Mouse (Mus musculus) midbrain, embryonic 10.5 days (tissue): ENCODE data around the gene Slc22a23. TPM values are rescaled to one million over a fixed set of nuclear protein-coding genes. Genes with fewer than 3 reads are reported as not detected.
"Not testable (repeated sequence)": the region's sequence is repeated elsewhere in the genome, so short reads cannot be mapped to it uniquely, and the experiment has no call there.

ENCODE experiments used
- DNase-seq: peaks from one replicate; pipeline ENCODE4 v3.0.0-alpha.2; 2017; ENCODE audit warnings: low spot score
- H3K27ac ChIP-seq: fragments of 300-500 bp; sonication (generic); replicated peaks from 2 replicates; pipeline ENCODE4 v1.5.1; 2016; ENCODE audit warnings: mild to moderate bottlenecking
- H3K27me3 ChIP-seq: fragments of 300-500 bp; sonication (generic); 2 replicates; pipeline ENCODE4 v1.6.1; 2016; ENCODE audit warnings: low read depth, mild to moderate bottlenecking; ENCODE audit not compliant: poor library complexity, severe bottlenecking
- H3K36me3 ChIP-seq: fragments of 300-500 bp; sonication (generic); 2 replicates; pipeline ENCODE4 v1.6.1; 2016; ENCODE audit warnings: mild to moderate bottlenecking, moderate library complexity
- H3K4me1 ChIP-seq: fragments of 300-500 bp; sonication (generic); 2 replicates; pipeline ENCODE4 v1.6.1; 2016
- H3K4me3 ChIP-seq: fragments of 300-500 bp; sonication (generic); 2 replicates; pipeline ENCODE4 v1.5.1; 2016; ENCODE audit warnings: mild to moderate bottlenecking, moderate library complexity
- H3K9me3 ChIP-seq: fragments of 300-500 bp; sonication (generic); replicated peaks from 2 replicates; pipeline ENCODE4 v1.6.1; 2016; ENCODE audit warnings: mild to moderate bottlenecking
- whole genome bisulfite sequencing: fragments of 180-500 bp; shearing (Covaris S2); methylation state at CpG from one replicate; pipeline ENCODE4 v1.1.7; 2016; 5-methylcytosine and 5-hydroxymethylcytosine counted together
- polyA plus RNA-seq: library from polyadenylated mRNA; unstranded; fragments of >200 nt; fragmentation: Nextera tagmentation; extraction: Ambion mirVana; gene quantifications from 2 replicates; pipeline ENCODE4 v1.2.1, GENCODE M21; 2016

Gene Slc22a23
- polyA plus RNA-seq = 7.9 and 9.3 TPM in 2 replicates

GRCm38 (mm10) chr13:34345128-34346085 lies at the start of gene Slc22a23:
Slc22a23 (minus strand) TSS chr13:34345182.
- DNase-seq = peak; percentile 82
- Histone ChIP-seq H3K27me3 (peaks cover 21% of the 10 kb centered on the region), H3K4me3 (peak within 1 kb of the TSS; percentile 94), H3K36me3 (peaks cover 6% of the 10 kb centered on the region; the same call in 1 of the 2 replicates), H3K4me1 (peaks cover 62% of the 10 kb centered on the region), H3K9me3 (no peaks in the 10 kb centered on the region), H3K27ac (peak within 1 kb of the TSS; percentile 96)
- WGBS = 3% methylated on average over 57 of the region's 69 CpGs

- H3K36me3 ChIP-seq, H3K27ac ChIP-seq, H3K9me3 ChIP-seq, DNase-seq, H3K27me3 ChIP-seq, H3K4me3 ChIP-seq, H3K4me1 ChIP-seq: not testable (repeated sequence)
- WGBS = 88% methylated on average over 14 of the region's 16 CpGs
These were observed 49.3 kb upstream of the Slc22a23 start for GRCm38 (mm10) chr13:34394305-34394704.

DNA sequence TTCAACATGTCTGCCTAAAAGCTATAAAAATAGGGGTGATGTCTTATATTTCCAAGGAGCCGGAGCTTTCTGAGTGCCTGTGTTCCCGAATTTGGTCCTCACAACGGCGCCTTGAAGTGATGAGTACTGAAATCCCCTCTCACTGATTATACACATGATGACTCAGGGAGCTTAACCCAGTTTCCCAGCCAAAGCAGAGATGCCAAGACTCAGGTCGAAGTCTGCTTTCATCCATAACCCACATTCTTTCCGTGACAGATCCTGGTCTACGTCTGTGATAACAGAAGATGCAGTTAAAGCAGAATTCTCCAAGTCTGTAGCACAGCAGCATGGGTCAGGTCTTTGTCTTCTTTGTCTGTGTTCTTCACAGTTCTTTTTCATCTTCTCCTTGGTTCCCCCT lies 47.4 kb upstream of the Slc22a23 start:
- no peaks in the 10 kb centered on the region for H3K9me3 ChIP-seq
- DNase-seq = no peak
- no peaks in the 10 kb centered on the region for H3K27me3 ChIP-seq
- H3K27ac ChIP-seq = no peak overlapping the region
- H3K36me3 ChIP-seq = no peaks in the 10 kb centered on the region
- 93% methylated on average over 7 of the region's 7 CpGs for WGBS
- H3K4me1 ChIP-seq = no peaks in the 10 kb centered on the region
- no peak overlapping the region for H3K4me3 ChIP-seq

DNA sequence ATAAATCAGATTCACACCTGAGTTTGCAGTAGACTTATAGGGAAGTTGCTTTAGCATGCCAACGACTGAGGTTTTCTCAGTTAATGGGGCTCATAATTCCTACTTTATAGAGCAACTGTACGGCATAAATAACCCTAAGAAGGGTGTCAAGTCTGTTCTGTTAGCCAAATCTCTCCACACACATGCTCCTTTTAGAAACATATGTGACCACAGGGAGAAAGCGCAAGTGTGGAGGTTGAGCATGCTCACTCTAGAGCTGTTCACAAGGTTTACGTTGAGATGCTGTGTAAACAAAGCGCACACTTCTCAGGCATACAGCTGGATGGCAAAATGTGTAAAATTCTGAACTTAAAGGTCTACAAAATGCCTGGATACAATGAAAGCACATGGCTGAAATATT lies 43.2 kb upstream of the Slc22a23 start:
- WGBS = 97% methylated on average over 5 of the region's 5 CpGs
- H3K36me3 ChIP-seq = no peaks in the 10 kb centered on the region

DNA sequence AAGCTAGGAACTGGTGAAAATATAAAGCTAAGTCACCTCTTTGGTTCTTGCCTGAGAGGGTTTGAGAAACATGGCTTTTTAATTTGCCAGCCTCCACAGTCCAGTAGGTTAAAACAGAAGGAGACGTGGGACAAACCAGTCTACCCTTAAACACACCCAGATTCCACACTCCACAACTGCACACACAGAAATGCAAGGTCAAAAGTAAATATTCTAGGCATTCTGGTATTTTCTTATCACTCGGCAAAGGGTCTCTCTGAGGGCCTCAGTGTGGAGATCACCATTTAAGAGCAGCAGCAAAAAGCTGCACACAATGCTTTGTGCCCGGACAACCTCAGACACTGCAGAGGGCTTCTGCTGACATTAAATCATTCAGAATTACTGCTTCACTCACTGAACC lies 38.4 kb upstream of the Slc22a23 start:
- Histone ChIP-seq H3K9me3 (no peaks in the 10 kb centered on the region), H3K36me3 (no peaks in the 10 kb centered on the region), H3K4me3 (no peak overlapping the region), H3K27ac (no peak overlapping the region), H3K4me1 (no peaks in the 10 kb centered on the region), H3K27me3 (no peaks in the 10 kb centered on the region)
- DNase-seq = no peak
- 89% methylated on average over 3 of the region's 3 CpGs for WGBS

More for the DNA sequence above, 43.2 kb upstream of the Slc22a23 start:
- no peak for DNase-seq
- Histone ChIP-seq H3K9me3 (no peaks in the 10 kb centered on the region), H3K27me3 (no peaks in the 10 kb centered on the region), H3K4me1 (no peaks in the 10 kb centered on the region), H3K27ac (no peak overlapping the region), H3K4me3 (no peak overlapping the region)

GRCm38 (mm10) chr13:34378926-34379325 lies 33.9 kb upstream of the Slc22a23 start:
- 89% methylated on average over 3 of the region's 3 CpGs for WGBS
- Histone ChIP-seq H3K9me3 (no peaks in the 10 kb centered on the region), H3K27me3 (no peaks in the 10 kb centered on the region), H3K4me1 (no peaks in the 10 kb centered on the region; the same call in 1 of the 2 replicates), H3K4me3 (no peak overlapping the region), H3K36me3 (no peaks in the 10 kb centered on the region), H3K27ac (no peak overlapping the region)
- DNase-seq = no peak

DNA sequence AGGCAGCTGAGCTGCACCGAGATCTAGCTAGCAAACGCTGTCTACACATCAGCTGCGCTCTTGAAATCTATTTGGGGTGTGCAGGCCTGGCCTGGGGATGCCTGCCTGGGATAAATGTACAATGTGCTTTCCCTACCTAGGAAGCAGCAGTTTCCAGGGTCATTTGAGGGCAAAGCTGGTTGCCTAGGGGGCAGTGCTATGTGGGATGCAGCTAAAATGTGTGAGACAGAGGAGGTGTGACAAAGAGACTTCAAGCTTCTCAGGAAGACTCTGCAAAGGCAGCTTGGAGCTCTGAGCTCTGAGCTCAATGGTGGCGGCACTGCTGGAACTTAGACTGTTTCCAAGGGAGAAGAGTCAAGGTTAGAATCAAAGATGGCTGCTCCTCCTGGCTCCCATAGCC lies 30.2 kb upstream of the Slc22a23 start:
- DNase-seq = no peak
- Histone ChIP-seq H3K4me1 (no peaks in the 10 kb centered on the region; the same call in 1 of the 2 replicates), H3K4me3 (no peak overlapping the region), H3K9me3 (no peaks in the 10 kb centered on the region), H3K36me3 (no peaks in the 10 kb centered on the region), H3K27me3 (no peaks in the 10 kb centered on the region), H3K27ac (no peak overlapping the region)
- 91% methylated on average over 4 of the region's 4 CpGs for WGBS

DNA sequence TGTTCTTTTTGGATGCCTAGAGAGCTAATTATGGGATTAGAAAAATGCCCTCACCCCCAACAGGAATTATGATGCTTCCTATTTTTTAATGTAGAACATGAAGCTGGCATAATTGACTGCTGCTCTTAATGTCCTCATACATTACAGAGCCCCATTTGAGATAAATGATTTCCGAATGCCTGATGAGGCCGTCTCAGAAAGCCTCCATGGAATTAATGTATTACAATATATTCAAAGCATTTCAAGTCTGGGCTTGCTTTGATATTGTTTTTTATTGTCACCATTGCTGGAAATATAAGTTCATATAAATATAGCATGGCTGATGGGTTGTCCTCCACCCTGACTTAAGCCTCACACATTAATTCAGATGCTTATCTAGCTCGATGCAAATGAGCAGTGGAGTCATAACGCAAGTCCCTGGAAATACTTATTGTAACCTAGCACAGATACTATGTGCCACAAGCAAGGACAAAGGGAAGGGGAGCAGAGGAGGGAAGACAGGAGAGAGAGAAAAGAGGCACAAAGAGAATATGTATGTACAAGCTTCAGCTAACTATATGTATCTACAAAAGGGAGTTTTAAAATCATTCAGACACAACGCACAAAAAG lies 28.0 kb upstream of the Slc22a23 start:
- H3K36me3 ChIP-seq = no peaks in the 10 kb centered on the region
- H3K9me3 ChIP-seq = no peaks in the 10 kb centered on the region
- WGBS = 96% methylated on average over 5 of the region's 5 CpGs
- H3K4me3 ChIP-seq = no peak overlapping the region
- no peak for DNase-seq
- H3K4me1 ChIP-seq = no peaks in the 10 kb centered on the region; the same call in 1 of the 2 replicates
- H3K27me3 ChIP-seq = no peaks in the 10 kb centered on the region
- H3K27ac ChIP-seq = no peak overlapping the region

- 86% methylated on average over 6 of the region's 6 CpGs for WGBS
- H3K27ac ChIP-seq = no peak overlapping the region
- DNase-seq = no peak
- H3K27me3 ChIP-seq = no peaks in the 10 kb centered on the region
- no peak overlapping the region for H3K4me3 ChIP-seq
- no peaks in the 10 kb centered on the region for H3K9me3 ChIP-seq
- H3K4me1 ChIP-seq = no peaks in the 10 kb centered on the region
- H3K36me3 ChIP-seq = no peaks in the 10 kb centered on the region
These were observed 27.2 kb upstream of the Slc22a23 start for GRCm38 (mm10) chr13:34371951-34372869.

DNA sequence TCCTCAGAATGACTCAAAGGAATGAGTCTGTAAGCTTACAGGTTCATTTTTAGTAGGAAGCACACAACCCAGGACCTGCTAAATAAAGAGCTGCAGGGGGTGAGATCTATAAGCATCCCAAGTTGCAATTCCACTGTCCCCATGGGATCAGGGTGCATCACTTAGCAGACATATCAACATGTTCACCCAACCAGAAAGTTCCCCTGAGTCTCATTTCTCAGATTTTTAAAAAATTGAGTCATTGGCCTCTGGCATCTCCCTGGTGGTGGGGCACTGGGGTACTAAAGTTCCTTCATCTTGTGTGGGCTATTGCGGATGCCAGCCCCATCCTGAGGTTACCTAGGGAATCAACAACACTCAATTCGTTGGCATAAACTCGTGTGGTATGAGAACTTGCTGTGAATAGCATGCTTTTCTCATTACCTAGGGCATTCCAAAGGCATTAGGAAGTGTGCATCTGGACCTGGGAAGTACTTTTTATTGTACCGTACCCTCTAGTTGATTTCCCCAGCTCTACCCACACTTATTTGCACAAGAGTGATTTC lies 25.4 kb upstream of the Slc22a23 start:
- Histone ChIP-seq H3K27ac (no peak overlapping the region), H3K27me3 (no peaks in the 10 kb centered on the region), H3K4me1 (no peaks in the 10 kb centered on the region), H3K4me3 (no peak overlapping the region), H3K9me3 (no peaks in the 10 kb centered on the region), H3K36me3 (no peaks in the 10 kb centered on the region)
- 91% methylated on average over 4 of the region's 4 CpGs for WGBS
- DNase-seq = no peak

GRCm38 (mm10) chr13:34365226-34365625 lies 20.2 kb upstream of the Slc22a23 start:
- no peaks in the 10 kb centered on the region for H3K9me3 ChIP-seq
- no peaks in the 10 kb centered on the region for H3K27me3 ChIP-seq
- H3K27ac ChIP-seq = no peak overlapping the region
- 0 out of 2 replicates have a peak, but pooled peaks cover 6% of the 10 kb centered on the region for H3K4me1 ChIP-seq
- H3K4me3 ChIP-seq = no peak overlapping the region
- WGBS = 90% methylated on average over 1 of the region's 1 CpGs
- DNase-seq = no peak
- no peaks in the 10 kb centered on the region for H3K36me3 ChIP-seq

- Histone ChIP-seq H3K4me1 (no peaks in the 10 kb centered on the region), H3K27ac (no peak overlapping the region), H3K27me3 (no peaks in the 10 kb centered on the region), H3K9me3 (no peaks in the 10 kb centered on the region), H3K36me3 (no peaks in the 10 kb centered on the region), H3K4me3 (no peak overlapping the region)
- DNase-seq = no peak
- WGBS = 94% methylated on average over 5 of the region's 5 CpGs
These were observed 10.7 kb upstream of the Slc22a23 start for GRCm38 (mm10) chr13:34355656-34356055.
